Comparison of ENCODE assay signal across 22 mouse cellular contexts in the genomic region with DNA sequence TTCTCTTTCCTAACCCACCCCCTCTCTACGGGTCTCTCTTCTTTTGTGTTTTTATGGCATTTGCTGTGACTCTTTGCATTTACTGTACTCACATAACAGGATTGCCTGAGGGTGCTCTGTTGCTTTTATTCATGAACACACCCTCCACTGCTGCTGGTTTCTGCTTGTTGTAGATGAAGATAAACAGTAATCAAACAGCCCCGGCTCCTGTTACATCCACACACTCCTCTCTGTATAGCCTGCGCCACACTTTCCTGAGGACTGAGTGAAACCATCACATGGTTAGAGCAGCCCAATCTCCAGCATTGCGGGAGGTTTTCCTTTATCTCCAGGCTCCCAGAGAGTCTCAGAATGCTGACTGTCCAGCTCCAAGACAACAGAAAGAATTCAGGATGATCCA.
DNase-seq lines count a peak whose midpoint lies in the region; ATAC-seq and TF ChIP-seq lines count a peak whose summit lies in the region.
"Had no signal": no experiment of that assay in that cellular context is flagged by ENCODE, and none has a peak within 500 bp of the region (broad histone marks: within the 10 kb centered on the region; RNA-seq: fewer than 3 reads in every experiment).

No protein-coding gene starts in this region.

- no peaks in the 10 kb centered on the region for H3K36me3 ChIP-seq in hindbrain, embryonic 16.5 days (ENCODE audit: control insufficient read depth, insufficient read depth, low read length)
- H3K36me3 ChIP-seq in hindbrain, embryonic 13.5 days: no peaks in the 10 kb centered on the region
- no peaks in the 10 kb centered on the region for H3K36me3 ChIP-seq in limb, embryonic 14.5 days (ENCODE audit: control insufficient read depth, insufficient read depth, low read length)
- no peaks in the 10 kb centered on the region for H3K36me3 ChIP-seq in limb, embryonic 10.5 days
- H3K36me3 ChIP-seq: forebrain, embryonic 12.5 days; G1E; heart, embryonic 12.5 days; hindbrain, embryonic 12.5 days; intestine, embryonic 15.5 days had no signal

- WGBS in hindbrain, embryonic 16.5 days: 62% methylated on average over 4 of the region's 4 CpGs
- 63% methylated on average over 4 of the region's 4 CpGs for WGBS in hindbrain, embryonic 13.5 days
- WGBS in limb, embryonic 14.5 days: 33% methylated on average over 4 of the region's 4 CpGs
- 60% methylated on average over 4 of the region's 4 CpGs for WGBS in limb, embryonic 10.5 days

- H3K27ac ChIP-seq in hindbrain, embryonic 16.5 days (ENCODE audit: low read depth, low read length): no peak overlapping the region
- no peak overlapping the region for H3K27ac ChIP-seq in hindbrain, embryonic 13.5 days
- H3K27ac ChIP-seq in limb, embryonic 14.5 days (replicated peaks; ENCODE audit: low read depth, low read length): no peak overlapping the region
- H3K27ac ChIP-seq in limb, embryonic 10.5 days: no peak overlapping the region
- H3K27ac ChIP-seq: forebrain, embryonic 12.5 days; heart, adult 2 months; hindbrain, embryonic 12.5 days; intestine, embryonic 15.5 days had no signal

- ATAC-seq in hindbrain, embryonic 16.5 days: 0 out of 2 replicates have a peak, but pooled peaks have one; percentile 34
- ATAC-seq in hindbrain, embryonic 13.5 days (ENCODE audit: low FRiP score): no peak
- ATAC-seq in limb, embryonic 14.5 days (ENCODE audit: low FRiP score, low read depth): no peak
- ATAC-seq: CD4-positive, CD25-positive, alpha-beta regulatory T cell, adult 4 months; forebrain, embryonic 16.5 days; intestine, embryonic 15.5 days had no signal

- no peaks in the 10 kb centered on the region for H3K4me1 ChIP-seq in hindbrain, embryonic 16.5 days (ENCODE audit: control insufficient read depth, insufficient read depth, low read depth, low read length)
- 0 out of 2 replicates have a peak, but pooled peaks cover 5% of the 10 kb centered on the region for H3K4me1 ChIP-seq in hindbrain, embryonic 13.5 days (replicated peaks)
- H3K4me1 ChIP-seq in limb, embryonic 14.5 days (ENCODE audit: control insufficient read depth, insufficient read depth, low read length): peaks cover 13% of the 10 kb centered on the region
- H3K4me1 ChIP-seq in limb, embryonic 10.5 days: peaks cover 9% of the 10 kb centered on the region; the same call in 1 of the 2 replicates
- H3K4me1 ChIP-seq: heart, embryonic 12.5 days; hindbrain, embryonic 12.5 days; intestine, embryonic 15.5 days had no signal

- DNase-seq in embryo, embryonic 10.5 days (ENCODE audit: low spot score): peak; percentile 4
- DNase-seq in embryo, embryonic 10 days (ENCODE audit: low spot score): no peak
- peak; percentile 3 for DNase-seq in limb, embryonic 14.5 days (ENCODE audit: low spot score)
- no peak for DNase-seq in limb, embryonic 10.5 days (ENCODE audit: low spot score)
- DNase-seq in right cerebral cortex, adult 2 months (ENCODE audit: low spot score in 2 of 2): no peak
- DNase-seq: adrenal gland, adult 8-10 months; B cell, adult 2 months; cerebellum, adult 11 months; cerebellum, adult 8-10 months; cerebellum, postnatal 14 days; gastrocnemius, postnatal 10 days; heart, adult 2 months; heart, postnatal 4 days had no signal

- no peak for TF ChIP-seq POLR2A in limb, embryonic 14.5 days (IDR thresholded peaks at IDR 0.05; ENCODE audit: borderline replicate concordance, extremely low read depth, insufficient read depth, insufficient read length)

- H3K4me2 ChIP-seq in hindbrain, embryonic 16.5 days (ENCODE audit: low read length): no peak overlapping the region
- no peak overlapping the region for H3K4me2 ChIP-seq in hindbrain, embryonic 13.5 days
- no peak overlapping the region for H3K4me2 ChIP-seq in limb, embryonic 14.5 days (replicated peaks; ENCODE audit: low read depth, low read length, severe bottlenecking)
- H3K4me2 ChIP-seq: forebrain, embryonic 12.5 days; heart, embryonic 12.5 days; hindbrain, embryonic 12.5 days; intestine, embryonic 15.5 days had no signal

- no peaks in the 10 kb centered on the region for H3K9me3 ChIP-seq in hindbrain, embryonic 16.5 days (ENCODE audit: control insufficient read depth, low read length)
- no peaks in the 10 kb centered on the region for H3K9me3 ChIP-seq in hindbrain, embryonic 13.5 days
- H3K9me3 ChIP-seq in limb, embryonic 14.5 days (ENCODE audit: control insufficient read depth, low read length): no peaks in the 10 kb centered on the region
- no peaks in the 10 kb centered on the region for H3K9me3 ChIP-seq in limb, embryonic 10.5 days (replicated peaks)
- H3K9me3 ChIP-seq: forebrain, embryonic 12.5 days; heart, embryonic 12.5 days; hindbrain, embryonic 12.5 days; intestine, embryonic 15.5 days had no signal

- H3K9ac ChIP-seq in hindbrain, embryonic 16.5 days (ENCODE audit: low read depth, low read length): no peak overlapping the region
- H3K9ac ChIP-seq in hindbrain, embryonic 13.5 days: no peak overlapping the region
- no peak overlapping the region for H3K9ac ChIP-seq in limb, embryonic 14.5 days (ENCODE audit: low read depth, low read length, severe bottlenecking)
- H3K9ac ChIP-seq: forebrain, embryonic 12.5 days; heart, embryonic 12.5 days; hindbrain, embryonic 12.5 days; intestine, embryonic 15.5 days had no signal

- no peak overlapping the region for H3K4me3 ChIP-seq in hindbrain, embryonic 16.5 days (ENCODE audit: low read length)
- H3K4me3 ChIP-seq in hindbrain, embryonic 13.5 days: no peak overlapping the region
- H3K4me3 ChIP-seq in limb, embryonic 14.5 days (replicated peaks; ENCODE audit: low read length): no peak overlapping the region
- no peak overlapping the region for H3K4me3 ChIP-seq in limb, embryonic 10.5 days
- H3K4me3 ChIP-seq: forebrain, embryonic 12.5 days; heart, adult 2 months; heart, embryonic 12.5 days; hindbrain, embryonic 12.5 days; intestine, embryonic 15.5 days had no signal

- H3K27me3 ChIP-seq in hindbrain, embryonic 16.5 days (replicated peaks; ENCODE audit: control insufficient read depth, insufficient read depth, low read length): no peaks in the 10 kb centered on the region
- H3K27me3 ChIP-seq in hindbrain, embryonic 13.5 days: 0 out of 2 replicates have a peak, but pooled peaks cover 3% of the 10 kb centered on the region
- no peaks in the 10 kb centered on the region for H3K27me3 ChIP-seq in limb, embryonic 14.5 days (ENCODE audit: control insufficient read depth, insufficient read depth, low read length)
- no peaks in the 10 kb centered on the region for H3K27me3 ChIP-seq in limb, embryonic 10.5 days (ENCODE audit: low read depth, poor library complexity, severe bottlenecking)
- H3K27me3 ChIP-seq: forebrain, embryonic 12.5 days; heart, embryonic 12.5 days; intestine, embryonic 15.5 days had no signal

Comparison
In these comparisons a context has a peak if more than half of its experiments do, and no peak if none do; other contexts are left out.
1. DNase-seq: peak in embryo, embryonic 10.5 days (single experiment) and limb, embryonic 14.5 days (single experiment); none in embryo, embryonic 10 days (single experiment), limb, embryonic 10.5 days (single experiment) and right cerebral cortex, adult 2 months (0 of 2).